Mouse (Mus musculus) small intestine, adult 2 months (tissue): ENCODE results near the gene Olfr266. TPM values are rescaled to one million over a fixed set of nuclear protein-coding genes. Genes with fewer than 3 reads are reported as not detected.

Source experiments
- H3K27ac ChIP-seq: fragments of 200-500 bp; 2 replicates; pipeline ENCODE4 v1.5.1; 2012; ENCODE audit warnings: low read depth, low read length, control low read depth, inconsistent platforms; ENCODE audit not compliant: insufficient read depth
- H3K27me3 ChIP-seq: fragments of 200-500 bp; 2 replicates; pipeline ENCODE4 v1.6.1; 2012; ENCODE audit warnings: mild to moderate bottlenecking, moderate library complexity, low read length, inconsistent platforms; ENCODE audit not compliant: control insufficient read depth, insufficient read depth
- H3K36me3 ChIP-seq: fragments of 200-500 bp; 2 replicates; pipeline ENCODE4 v1.6.1; 2012; ENCODE audit warnings: mild to moderate bottlenecking, low read length, control low read depth, inconsistent platforms; ENCODE audit not compliant: control insufficient read depth, insufficient read depth
- H3K4me1 ChIP-seq: fragments of 200-500 bp; 2 replicates; pipeline ENCODE4 v1.6.1; 2012; ENCODE audit warnings: low read length, inconsistent platforms, mixed read lengths; ENCODE audit not compliant: control insufficient read depth, insufficient read depth, insufficient read length
- H3K4me3 ChIP-seq: fragments of 200-500 bp; 2 replicates; pipeline ENCODE4 v1.5.1; 2012; ENCODE audit warnings: low read depth, mild to moderate bottlenecking, control low read depth, inconsistent platforms, low read length, moderate library complexity
- CTCF ChIP-seq: fragments of 200-500 bp; IDR thresholded peaks from 2 replicates; pipeline ENCODE4 v1.5.1; 2012; ENCODE audit warnings: low read depth, mild to moderate bottlenecking, control low read depth, inconsistent platforms, low read length, moderate library complexity, mixed read lengths; ENCODE audit not compliant: insufficient replicate concordance, insufficient read length; ENCODE audit errors: extremely low read depth
- POLR2A ChIP-seq: fragments of 200-500 bp; IDR thresholded peaks from 2 replicates; pipeline ENCODE4 v1.6.1; 2012; ENCODE audit warnings: low read depth, mild to moderate bottlenecking, control low read depth, inconsistent platforms, low read length, moderate library complexity
- WGBS: fragments of 180-500 bp; shearing (Covaris S2); methylation state at CpG from one replicate; pipeline ENCODE4 v1.1.7; 2018; 5-methylcytosine and 5-hydroxymethylcytosine counted together
- polyA plus RNA-seq: library from polyadenylated mRNA; depleted of rRNA; stranded (reverse); fragments of >200 nt; gene quantifications from 2 replicates; pipeline ENCODE4 v1.2.3, GENCODE M21; 2012; rRNA removed

Gene Olfr266
- polyA plus RNA-seq, result not detected in 2 replicates

DNA sequence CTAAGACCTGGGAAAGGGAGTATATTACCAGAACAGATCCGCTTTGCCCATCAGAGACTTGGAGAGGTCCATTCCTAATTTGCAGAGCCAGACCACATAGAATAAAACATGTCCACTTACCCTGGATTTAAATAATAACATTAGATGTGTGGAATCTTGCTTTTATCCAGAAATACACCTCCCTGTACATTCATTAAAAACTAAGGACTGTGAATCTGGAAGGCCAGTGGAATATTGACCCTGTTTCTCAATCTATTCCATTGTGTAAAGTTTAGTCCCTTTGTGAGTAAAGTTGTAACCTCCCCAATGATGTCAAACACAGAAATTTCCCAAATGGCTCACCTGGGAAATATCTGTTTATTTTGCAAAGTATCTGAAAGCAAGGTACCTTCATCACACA is at the start of gene Olfr266:
Olfr266 (minus strand) TSS at position 101 of the 400 bp plus-strand sequence.
- WGBS, result 91% methylated on average over 1 of the region's 1 CpGs
- no peaks in the 10 kb centered on the region for H3K4me1 ChIP-seq
- H3K4me3 ChIP-seq, result no peak within 1 kb of the TSS
- H3K36me3 ChIP-seq, result no peaks in the 10 kb centered on the region
- TF ChIP-seq CTCF (no peak), POLR2A (no peak)
- H3K27me3 ChIP-seq, result no peaks in the 10 kb centered on the region
- no peak within 1 kb of the TSS for H3K27ac ChIP-seq

DNA sequence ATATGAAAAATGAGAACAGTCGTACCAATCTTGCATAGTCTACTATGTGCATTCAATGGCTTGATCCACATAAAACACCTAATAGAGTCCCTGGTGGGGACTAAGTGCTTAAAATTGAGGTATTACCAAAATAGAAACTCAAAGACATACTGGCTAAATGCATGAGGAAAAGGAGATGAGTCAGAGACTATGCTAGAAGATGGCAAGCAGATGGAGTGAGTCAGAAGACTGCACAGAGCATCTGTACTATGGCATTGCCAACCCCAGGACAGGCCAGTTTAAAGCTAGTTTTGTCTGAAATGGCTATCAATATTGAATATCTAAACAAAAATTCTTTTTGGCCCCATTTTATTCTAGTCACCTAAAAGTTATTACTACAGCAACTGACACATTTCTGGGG is 49.5 kb upstream of the Olfr266 start:
- WGBS, result 95% methylated on average over 1 of the region's 1 CpGs
- Histone ChIP-seq H3K27ac (no peak overlapping the region), H3K27me3 (no peaks in the 10 kb centered on the region), H3K4me1 (no peaks in the 10 kb centered on the region), H3K36me3 (no peaks in the 10 kb centered on the region), H3K4me3 (no peak overlapping the region)
- TF ChIP-seq POLR2A (no peak), CTCF (no peak)

GRCm38 (mm10) chr3:106872893-106873292 is 46.8 kb upstream of the Olfr266 start:
- Histone ChIP-seq H3K27me3 (no peaks in the 10 kb centered on the region), H3K27ac (no peak overlapping the region), H3K36me3 (no peaks in the 10 kb centered on the region), H3K4me1 (no peaks in the 10 kb centered on the region), H3K4me3 (no peak overlapping the region)
- TF ChIP-seq CTCF (no peak), POLR2A (no peak)

GRCm38 (mm10) chr3:106832107-106832506 is 6.0 kb upstream of the Olfr266 start:
- H3K27ac ChIP-seq, result no peak overlapping the region
- H3K27me3 ChIP-seq, result no peaks in the 10 kb centered on the region
- no peaks in the 10 kb centered on the region for H3K4me1 ChIP-seq
- no peak for TF ChIP-seq CTCF
- no peak for TF ChIP-seq POLR2A
- H3K36me3 ChIP-seq, result no peaks in the 10 kb centered on the region
- no peak overlapping the region for H3K4me3 ChIP-seq
- WGBS, result 54% methylated on average over 1 of the region's 1 CpGs

DNA sequence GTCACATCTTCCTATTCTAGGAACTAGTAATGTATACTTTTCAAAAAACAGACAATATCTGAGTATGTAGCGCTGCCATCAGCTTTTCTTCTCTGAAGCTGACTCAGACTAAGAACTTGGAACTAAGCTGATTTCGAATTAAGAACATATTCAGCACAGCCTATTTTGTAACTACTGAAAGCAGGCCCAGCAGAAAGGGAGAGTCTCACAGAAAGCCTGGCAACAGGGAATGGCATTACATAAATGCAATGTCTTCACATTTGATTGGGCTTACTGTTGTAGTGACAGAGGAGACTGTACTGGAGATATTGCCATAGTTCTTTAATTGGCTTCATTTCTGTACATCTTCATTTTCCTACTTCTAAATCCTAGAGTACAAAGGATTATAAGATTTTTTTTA is 8.4 kb downstream of the Olfr266 start:
- H3K4me1 ChIP-seq, result no peaks in the 10 kb centered on the region
- H3K36me3 ChIP-seq, result no peaks in the 10 kb centered on the region
- no peak overlapping the region for H3K4me3 ChIP-seq
- H3K27me3 ChIP-seq, result no peaks in the 10 kb centered on the region
- H3K27ac ChIP-seq, result no peak overlapping the region
- 79% methylated on average over 2 of the region's 2 CpGs for WGBS
- TF ChIP-seq POLR2A, result no peak
- no peak for TF ChIP-seq CTCF

GRCm38 (mm10) chr3:106808972-106809695 is 17.0 kb downstream of the Olfr266 start:
- 48% methylated on average over 2 of the region's 2 CpGs for WGBS
- TF ChIP-seq CTCF (no peak), POLR2A (no peak)
- H3K27me3 ChIP-seq, result no peaks in the 10 kb centered on the region
- no peak overlapping the region for H3K27ac ChIP-seq
- H3K4me1 ChIP-seq, result no peaks in the 10 kb centered on the region
- no peaks in the 10 kb centered on the region for H3K36me3 ChIP-seq
- H3K4me3 ChIP-seq, result no peak overlapping the region

GRCm38 (mm10) chr3:106798079-106798478 is 28.0 kb downstream of the Olfr266 start:
- no peak overlapping the region for H3K27ac ChIP-seq
- H3K4me1 ChIP-seq, result no peaks in the 10 kb centered on the region
- TF ChIP-seq CTCF (no peak), POLR2A (no peak)
- H3K27me3 ChIP-seq, result no peaks in the 10 kb centered on the region
- no peaks in the 10 kb centered on the region for H3K36me3 ChIP-seq
- H3K4me3 ChIP-seq, result no peak overlapping the region
